Mouse (Mus musculus) hindbrain, postnatal 0 days (tissue): Measurements from ENCODE around the gene Ces1h. TPM values are rescaled to one million over a fixed set of nuclear protein-coding genes. Genes with fewer than 3 reads are reported as not detected.

ENCODE experiments used
- ATAC-seq: fragments of 200-750 bp; cut with Nextera tagmentation; 2 replicates; pipeline ENCODE4 v1.8.0; 2017; ENCODE audit warnings: mild to moderate bottlenecking, moderate TSS enrichment, moderate library complexity
- DNase-seq: peaks from one replicate; pipeline ENCODE4 v3.0.0-alpha.2; 2015; ENCODE audit warnings: low spot score
- H3K27ac ChIP-seq: fragments of 300-500 bp; sonication (generic); 2 replicates; pipeline ENCODE4 v1.5.1; 2014; ENCODE audit warnings: mild to moderate bottlenecking
- H3K27me3 ChIP-seq: fragments of 300-500 bp; sonication (generic); 2 replicates; pipeline ENCODE4 v1.6.1; 2014; ENCODE audit warnings: low read length, mixed read lengths; ENCODE audit not compliant: insufficient read depth
- H3K36me3 ChIP-seq: fragments of 300-500 bp; sonication (generic); 2 replicates; pipeline ENCODE4 v1.6.1; 2014; ENCODE audit warnings: low read length, mixed read lengths; ENCODE audit not compliant: insufficient read depth
- H3K4me1 ChIP-seq: fragments of 300-500 bp; sonication (generic); 2 replicates; pipeline ENCODE4 v1.6.1; 2014; ENCODE audit warnings: antibody characterized with exemption, low read length, mixed read lengths; ENCODE audit not compliant: insufficient read depth
- H3K4me2 ChIP-seq: fragments of 300-500 bp; sonication (generic); 2 replicates; pipeline ENCODE4 v1.6.1; 2014; ENCODE audit warnings: low read depth, mild to moderate bottlenecking, low read length, moderate library complexity, mixed read lengths
- H3K4me3 ChIP-seq: fragments of 300-500 bp; sonication (generic); 2 replicates; pipeline ENCODE4 v1.5.1; 2014; ENCODE audit warnings: low read length
- H3K9ac ChIP-seq: fragments of 300-500 bp; sonication (generic); replicated peaks from 2 replicates; pipeline ENCODE4 v1.6.1; 2014; ENCODE audit warnings: mild to moderate bottlenecking, low read length, moderate library complexity, mixed read lengths
- H3K9me3 ChIP-seq: fragments of 300-500 bp; sonication (generic); 2 replicates; pipeline ENCODE4 v1.6.1; 2016; ENCODE audit warnings: low read length, mixed read lengths
- CTCF ChIP-seq: IDR thresholded peaks from 2 replicates; pipeline ENCODE4 v1.5.1; 2016; ENCODE audit warnings: antibody characterized with exemption, control low read depth, low read depth
- WGBS: fragments of 180-500 bp; shearing (Covaris S2); extraction: QIAGEN DNeasy Blood & Tissue Kit; methylation state at CpG from one replicate; pipeline ENCODE4 v1.1.7; 2014; 5-methylcytosine and 5-hydroxymethylcytosine counted together
- polyA plus RNA-seq: library from polyadenylated mRNA; unstranded; fragments of >200 nt; fragmentation: Nextera tagmentation; extraction: Ambion mirVana; gene quantifications from 2 replicates; pipeline ENCODE4 v1.2.1, GENCODE M21; 2015
- total RNA-seq: library from RNA; depleted of rRNA; stranded (reverse); fragments of >200 nt; gene quantifications from 2 replicates; pipeline ENCODE4 v1.2.3, GENCODE M21; 2014

Gene Ces1h
- total and polyA plus RNA-seq, 2 experiments from 2014 or later, result not detected

DNA sequence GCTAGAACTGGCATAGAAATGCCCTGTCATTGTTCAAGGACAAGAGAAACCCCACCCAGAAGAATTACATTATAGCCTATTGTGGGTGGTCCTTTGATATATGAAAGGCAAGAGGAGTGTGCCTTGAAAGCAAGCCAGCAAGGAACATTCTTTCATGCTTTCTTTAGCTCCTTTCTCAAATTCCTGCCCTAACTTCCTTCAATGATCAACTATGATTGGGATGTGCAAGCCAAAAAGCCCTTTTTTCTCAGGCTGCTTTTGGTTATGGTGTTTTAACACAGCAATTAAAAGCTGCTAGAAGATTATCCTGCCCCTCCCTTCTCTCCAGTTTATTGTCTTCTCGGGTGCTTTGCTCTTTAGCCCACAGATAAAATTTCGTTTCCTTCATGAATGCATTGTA is 10.0 kb downstream of the Ces1h start:
- H3K9me3 ChIP-seq, result no peaks in the 10 kb centered on the region
- H3K27ac ChIP-seq, result no peak overlapping the region
- ATAC-seq (no peak), DNase-seq (no peak)
- H3K27me3 ChIP-seq, result no peaks in the 10 kb centered on the region
- no peaks in the 10 kb centered on the region for H3K36me3 ChIP-seq
- TF ChIP-seq CTCF, result no peak
- H3K9ac ChIP-seq, result no peak overlapping the region
- no peak overlapping the region for H3K4me2 ChIP-seq
- 32% methylated on average over 2 of the region's 2 CpGs for WGBS
- H3K4me3 ChIP-seq, result no peak overlapping the region
- H3K4me1 ChIP-seq, result no peaks in the 10 kb centered on the region

- TF ChIP-seq CTCF, result no peak
- H3K27ac ChIP-seq, result no peak overlapping the region
- H3K9me3 ChIP-seq, result no peaks in the 10 kb centered on the region
- DNase-seq (no peak), ATAC-seq (no peak)
- H3K9ac ChIP-seq, result no peak overlapping the region
- H3K4me3 ChIP-seq, result no peak overlapping the region
- no peak overlapping the region for H3K4me2 ChIP-seq
- H3K36me3 ChIP-seq, result no peaks in the 10 kb centered on the region
- no peaks in the 10 kb centered on the region for H3K4me1 ChIP-seq
- H3K27me3 ChIP-seq, result no peaks in the 10 kb centered on the region
Measured at GRCm38 (mm10) chr8:93360113-93360512, 19.4 kb downstream of the Ces1h start.

DNA sequence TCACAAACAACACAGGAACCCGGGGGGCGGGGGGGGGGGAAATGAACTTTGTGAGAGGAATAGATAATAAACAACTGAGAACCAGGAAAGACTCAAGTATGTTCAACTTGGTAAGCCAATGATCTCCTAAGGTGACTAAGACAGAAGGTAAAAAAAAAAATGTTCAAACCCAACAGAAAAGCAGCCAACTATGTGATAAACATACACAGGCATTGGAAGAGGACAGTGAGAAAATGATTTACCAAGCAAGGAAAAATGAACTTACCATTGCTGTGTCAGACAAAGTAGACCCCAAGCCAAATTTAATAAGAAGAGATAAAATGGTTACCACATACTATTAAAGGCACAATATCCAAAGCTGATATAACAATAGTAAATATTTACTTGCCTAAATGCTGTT is 40.0 kb downstream of the Ces1h start:
- H3K4me3 ChIP-seq, result no peak overlapping the region
- DNase-seq (no peak), ATAC-seq (no peak)
- WGBS, result 92% methylated on average over 2 of the region's 2 CpGs
- H3K9ac ChIP-seq, result no peak overlapping the region
- TF ChIP-seq CTCF, result no peak
- H3K9me3 ChIP-seq, result no peaks in the 10 kb centered on the region
- no peak overlapping the region for H3K4me2 ChIP-seq
- H3K27ac ChIP-seq, result no peak overlapping the region
- no peaks in the 10 kb centered on the region for H3K27me3 ChIP-seq
- no peaks in the 10 kb centered on the region for H3K36me3 ChIP-seq
- no peaks in the 10 kb centered on the region for H3K4me1 ChIP-seq

DNA sequence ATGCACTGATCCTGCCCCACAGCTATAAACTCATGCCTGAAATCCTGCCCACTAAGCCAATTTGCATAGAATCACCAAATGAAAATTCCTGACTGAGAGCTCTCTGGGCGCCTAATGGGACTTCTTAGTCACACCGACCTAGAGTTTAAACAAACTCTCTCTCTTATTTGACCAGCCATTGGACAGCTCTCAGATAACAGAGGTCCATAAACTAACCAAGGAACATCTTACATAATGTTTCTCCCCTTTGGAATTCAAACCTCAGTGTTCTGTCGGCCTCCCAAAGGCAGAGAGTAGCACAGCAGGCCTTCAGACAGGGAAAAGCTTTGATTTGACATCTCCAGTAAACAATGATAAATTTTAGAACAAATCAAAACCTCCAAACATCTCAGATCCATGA is 42.3 kb downstream of the Ces1h start, which contains the start of gene Ces1g:
TSS of gene Ces1g (minus strand) at position 102 of the 400 bp plus-strand sequence.
- no peak for DNase-seq
- Histone ChIP-seq H3K9me3 (no peaks in the 10 kb centered on the region), H3K36me3 (no peaks in the 10 kb centered on the region), H3K4me3 (no peak within 1 kb of the TSS), H3K4me1 (no peaks in the 10 kb centered on the region), H3K27ac (no peak within 1 kb of the TSS), H3K9ac (no peak within 1 kb of the TSS), H3K4me2 (no peak within 1 kb of the TSS), H3K27me3 (no peaks in the 10 kb centered on the region)
- no peak for ATAC-seq
- TF ChIP-seq CTCF, result no peak
- 70% methylated on average over 3 of the region's 3 CpGs for WGBS

DNA sequence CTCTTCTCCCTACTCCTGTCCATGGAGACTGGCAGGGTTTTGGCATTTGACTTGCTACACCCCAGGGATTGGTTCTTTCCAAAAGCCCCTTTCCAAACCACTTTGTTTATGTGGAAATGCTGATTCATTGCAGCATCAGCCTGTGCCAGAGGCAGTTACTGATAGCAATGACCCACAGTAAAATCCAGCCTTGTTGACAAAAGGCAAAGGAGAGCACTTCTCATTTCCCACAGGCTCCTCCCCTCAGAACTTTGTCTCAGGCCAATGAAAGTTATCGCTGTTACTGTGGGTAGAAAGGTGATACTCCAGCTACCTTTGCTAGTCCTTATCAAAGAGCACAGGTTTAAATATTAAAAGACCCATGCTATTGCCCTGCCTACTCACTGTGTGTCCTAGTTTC is 46.8 kb downstream of the Ces1h start:
- Histone ChIP-seq H3K9ac (no peak overlapping the region), H3K4me3 (no peak overlapping the region), H3K4me2 (no peak overlapping the region), H3K27me3 (no peaks in the 10 kb centered on the region), H3K36me3 (no peaks in the 10 kb centered on the region), H3K4me1 (no peaks in the 10 kb centered on the region), H3K27ac (no peak overlapping the region), H3K9me3 (no peaks in the 10 kb centered on the region)
- WGBS, result 83% methylated on average over 1 of the region's 1 CpGs
- ATAC-seq, result no peak
- no peak for TF ChIP-seq CTCF
- no peak for DNase-seq

DNA sequence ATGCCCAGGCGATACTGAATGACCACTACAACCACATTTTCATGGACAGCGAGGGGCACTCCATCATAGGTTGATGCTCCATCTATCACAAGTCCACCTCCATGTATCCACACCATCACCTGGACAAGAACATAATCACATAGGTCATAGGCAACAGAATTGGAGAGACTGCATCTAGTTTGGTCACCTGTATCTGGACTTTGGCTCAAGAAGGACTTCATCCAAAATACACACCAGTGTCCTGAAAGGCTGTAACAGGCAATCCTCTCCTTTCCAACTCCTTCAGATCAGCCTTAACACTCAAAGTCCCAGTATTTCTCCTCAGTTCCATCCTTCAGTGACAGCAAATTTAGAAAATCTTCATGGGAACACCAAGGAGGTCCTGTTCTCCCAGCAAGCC is 48.4 kb downstream of the Ces1h start:
- ATAC-seq (no peak), DNase-seq (no peak)
- Histone ChIP-seq H3K4me2 (no peak overlapping the region), H3K27ac (no peak overlapping the region), H3K9me3 (no peaks in the 10 kb centered on the region), H3K4me1 (no peaks in the 10 kb centered on the region), H3K4me3 (no peak overlapping the region), H3K36me3 (no peaks in the 10 kb centered on the region), H3K9ac (no peak overlapping the region), H3K27me3 (no peaks in the 10 kb centered on the region)
- 95% methylated on average over 2 of the region's 2 CpGs for WGBS
- TF ChIP-seq CTCF, result no peak

DNA sequence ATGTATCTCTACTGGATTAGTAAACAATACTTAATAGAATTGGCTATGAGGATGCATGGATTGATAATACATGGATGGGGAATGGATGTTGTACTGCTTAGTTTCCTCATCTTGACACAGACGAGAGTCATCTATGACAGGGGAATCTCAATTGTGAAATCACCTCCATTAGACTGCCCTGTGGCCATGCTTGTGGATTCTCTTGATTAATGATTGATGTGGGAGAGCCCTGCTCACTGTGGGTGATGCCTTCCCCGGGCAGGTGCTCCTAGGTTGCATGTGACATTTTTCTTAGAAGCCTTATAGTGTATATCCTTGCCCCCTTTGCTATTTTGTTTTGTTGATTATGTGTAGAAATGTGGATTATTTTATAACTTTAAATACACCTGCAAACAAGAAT is 54.4 kb downstream of the Ces1h start:
- Histone ChIP-seq H3K4me2 (no peak overlapping the region), H3K27me3 (no peaks in the 10 kb centered on the region), H3K4me3 (no peak overlapping the region), H3K9ac (no peak overlapping the region), H3K27ac (no peak overlapping the region), H3K36me3 (no peaks in the 10 kb centered on the region), H3K9me3 (no peaks in the 10 kb centered on the region), H3K4me1 (no peaks in the 10 kb centered on the region)
- no peak for TF ChIP-seq CTCF
- DNase-seq (no peak), ATAC-seq (no peak)
- 73% methylated on average over 2 of the region's 2 CpGs for WGBS
